Mouse (Mus musculus) kidney, adult 10 weeks (tissue): ENCODE data around the gene Serhl. TPM values are rescaled to one million over a fixed set of nuclear protein-coding genes. Genes with fewer than 3 reads are reported as not detected.

Source experiments
- polyA plus RNA-seq: library from polyadenylated mRNA; stranded (reverse); fragments of 350-450 nt; fragmentation: Illumina TruSeq; extraction: RNeasy Lipid Tissue Mini Kit (QIAGEN cat#74804); gene quantifications from one replicate; pipeline ENCODE4 v1.2.3, GENCODE M21; 2014; ENCODE audit warnings: low read depth, low replicate concordance

The Serhl gene
- polyA plus RNA-seq: 4.4 TPM

GRCm38 (mm10) chr15:83089429-83089605, at the start of gene Serhl:
TSS of gene Serhl (plus strand) at chr15:83089506.

GRCm38 (mm10) chr15:83122566-83123145, 33.4 kb downstream of the Serhl start, which contains the start of gene Rrp7a:
TSS of gene Rrp7a (minus strand) at chr15:83122801.

GRCm38 (mm10) chr15:83149196-83150072, 60.1 kb downstream of the Serhl start, which contains the start of gene Poldip3:
TSS of gene Poldip3 (minus strand) at chr15:83149384.

Other genes with a start within 250 kb of the Serhl start
- 12.5 TPM for gene Tcf20, start 101.6 kb upstream of the Serhl start, polyA plus RNA-seq
- 0.20 TPM for gene Nfam1, start 56.2 kb upstream of the Serhl start, polyA plus RNA-seq
- gene Rrp7a, start 33.3 kb downstream of the Serhl start, polyA plus RNA-seq: 0.40 TPM
- gene Poldip3, start 59.9 kb downstream of the Serhl start, polyA plus RNA-seq: 9.7 TPM
- 23.2 TPM for gene Cyb5r3, start 83.1 kb downstream of the Serhl start, polyA plus RNA-seq
- gene A4galt, start 162.3 kb downstream of the Serhl start, polyA plus RNA-seq: 2.5 TPM